In the genomic region with DNA sequence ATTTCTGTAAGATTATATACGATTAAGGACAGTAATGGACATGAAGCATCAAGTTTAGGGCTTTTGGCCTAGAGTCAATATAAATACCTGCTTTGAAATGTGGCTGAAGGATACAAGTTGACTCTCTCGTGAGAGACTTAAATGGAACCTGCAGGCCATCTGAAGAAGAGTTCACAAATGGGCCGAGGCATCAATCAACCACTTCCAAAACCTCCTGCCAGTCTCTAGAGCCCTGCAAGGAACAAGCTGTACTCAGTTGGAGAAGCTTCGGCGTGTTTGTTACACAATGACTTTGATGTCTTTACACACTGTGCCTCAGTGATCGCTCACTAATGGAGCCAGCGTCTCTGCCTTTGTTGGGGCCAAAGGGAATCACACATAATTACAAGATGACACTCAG, we compare ENCODE assay signal across 31 mouse cellular contexts.
"Had no signal": no experiment of that assay in that cellular context is flagged by ENCODE, and none has a peak within 500 bp of the region (broad histone marks: within the 10 kb centered on the region; RNA-seq: fewer than 3 reads in every experiment).

No protein-coding gene starts in this region.

- H3K4me3 ChIP-seq: limb, embryonic 10.5 days; limb, embryonic 12.5 days; limb, embryonic 13.5 days; limb, embryonic 15.5 days; liver, embryonic 12.5 days; liver, embryonic 13.5 days; liver, embryonic 15.5 days; lung, embryonic 15.5 days; megakaryocyte, embryonic 14.5 days; midbrain, embryonic 10.5 days; midbrain, embryonic 12.5 days; midbrain, embryonic 13.5 days; midbrain, embryonic 15.5 days; myocyte had no signal

- H3K27ac ChIP-seq: limb, embryonic 10.5 days; limb, embryonic 12.5 days; limb, embryonic 13.5 days; limb, embryonic 15.5 days; liver, embryonic 12.5 days; liver, embryonic 13.5 days; liver, embryonic 14.5 days; liver, embryonic 15.5 days; lung, embryonic 15.5 days; macrophage; midbrain, embryonic 10.5 days; midbrain, embryonic 12.5 days; midbrain, embryonic 13.5 days; midbrain, embryonic 15.5 days had no signal

- DNase-seq: left cerebral cortex, postnatal 4 days; liver; liver, embryonic 13.5 days; liver, postnatal 0 days; lung, adult 18-20 months; lung, adult 2 months; lung, embryonic 14.5 days; lung, postnatal 10 days; lung, postnatal 14 days; lung, postnatal 36 days; lung, postnatal 4 days; midbrain, embryonic 14.5 days had no signal

- H3K9ac ChIP-seq: limb, embryonic 12.5 days; limb, embryonic 13.5 days; limb, embryonic 15.5 days; liver, embryonic 12.5 days; liver, embryonic 13.5 days; liver, embryonic 14.5 days; liver, embryonic 15.5 days; liver, postnatal 0 days; lung, embryonic 14.5 days; lung, embryonic 15.5 days; midbrain, embryonic 12.5 days; midbrain, embryonic 13.5 days; midbrain, embryonic 15.5 days had no signal

- H3K4me2 ChIP-seq: limb, embryonic 12.5 days; limb, embryonic 13.5 days; limb, embryonic 15.5 days; liver, embryonic 11.5 days; liver, embryonic 12.5 days; liver, embryonic 13.5 days; liver, embryonic 15.5 days; lung, embryonic 14.5 days; lung, embryonic 15.5 days; midbrain, embryonic 11.5 days; midbrain, embryonic 12.5 days; midbrain, embryonic 13.5 days; midbrain, embryonic 15.5 days had no signal

- H3K27me3 ChIP-seq: limb, embryonic 12.5 days; limb, embryonic 13.5 days; limb, embryonic 15.5 days; lung, embryonic 15.5 days; midbrain, embryonic 12.5 days; midbrain, embryonic 13.5 days; midbrain, embryonic 15.5 days had no signal

- H3K9me3 ChIP-seq: limb, embryonic 10.5 days; limb, embryonic 12.5 days; limb, embryonic 13.5 days; limb, embryonic 15.5 days; liver, embryonic 12.5 days; liver, embryonic 13.5 days; liver, embryonic 15.5 days; lung, embryonic 15.5 days; megakaryocyte, embryonic 14.5 days; midbrain, embryonic 10.5 days; midbrain, embryonic 12.5 days; midbrain, embryonic 13.5 days; midbrain, embryonic 15.5 days had no signal

- H3K4me1 ChIP-seq: limb, embryonic 10.5 days; limb, embryonic 12.5 days; limb, embryonic 13.5 days; limb, embryonic 15.5 days; liver, embryonic 12.5 days; liver, embryonic 13.5 days; liver, embryonic 15.5 days; lung, embryonic 15.5 days; megakaryocyte, embryonic 14.5 days; midbrain, embryonic 12.5 days; midbrain, embryonic 13.5 days; midbrain, embryonic 15.5 days had no signal

- H3K36me3 ChIP-seq: limb, embryonic 10.5 days; limb, embryonic 12.5 days; limb, embryonic 13.5 days; limb, embryonic 15.5 days; liver, embryonic 12.5 days; liver, embryonic 13.5 days; liver, embryonic 15.5 days; lung, embryonic 15.5 days; midbrain, embryonic 10.5 days; midbrain, embryonic 12.5 days; midbrain, embryonic 13.5 days; midbrain, embryonic 15.5 days had no signal

- ATAC-seq: liver, embryonic 12.5 days; liver, postnatal 0 days; lung, postnatal 0 days; midbrain, embryonic 13.5 days; midbrain, embryonic 15.5 days; midbrain, embryonic 16.5 days had no signal
